ENCODE assay signal across 8 mouse cellular contexts in the genomic region with DNA sequence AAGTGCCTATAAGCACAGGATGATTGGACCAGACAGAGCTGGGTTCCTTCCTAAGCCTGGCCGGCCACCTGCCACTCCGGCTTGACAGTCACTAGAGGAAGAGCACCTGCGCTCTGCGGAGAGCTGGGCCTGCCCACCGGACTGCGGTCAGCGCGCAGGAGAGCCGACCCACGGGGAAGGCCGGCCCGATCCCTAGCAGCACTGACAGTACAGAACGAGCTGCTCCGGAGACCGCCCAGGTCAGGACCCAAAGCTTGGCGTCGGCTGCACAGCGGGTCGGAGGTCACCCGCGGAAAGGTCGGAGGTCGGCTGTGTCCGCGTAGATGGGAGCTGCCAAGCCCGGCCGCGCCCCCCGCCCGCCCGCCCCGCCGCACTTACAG. TPM values are rescaled to one million over a fixed set of nuclear protein-coding genes. Genes with fewer than 3 reads are reported as not detected.
DNase-seq lines count a peak whose midpoint lies in the region; ATAC-seq lines count a peak whose summit lies in the region.

No protein-coding gene starts in this region.

- H3K4me3 ChIP-seq in embryonic facial prominence, embryonic 10.5 days = peak overlapping the region; percentile 94
- H3K4me3 ChIP-seq in heart, embryonic 14.5 days (ENCODE audit: control insufficient read depth in 1 of 2, insufficient read depth in 1 of 2, low read depth in 1 of 2, low read length in 2 of 2) = peak overlapping the region; percentile 70 to 78

- H3K27me3 ChIP-seq in embryonic facial prominence, embryonic 10.5 days (replicated peaks; ENCODE audit: low read depth, poor library complexity, severe bottlenecking) = no peaks in the 10 kb centered on the region
- H3K27me3 ChIP-seq in heart, embryonic 14.5 days (ENCODE audit: control insufficient read depth, insufficient read depth, low read length) = no peaks in the 10 kb centered on the region

- H3K27ac ChIP-seq in embryonic facial prominence, embryonic 10.5 days (replicated peaks) = peak overlapping the region; percentile 86
- H3K27ac ChIP-seq in heart, embryonic 14.5 days (replicated peaks in 1 of 2; ENCODE audit: control insufficient read depth in 1 of 2, insufficient read depth in 1 of 2, low read depth in 2 of 2, low read length in 2 of 2) = peak overlapping the region in 1 of 2 experiments; percentile 64; a peak in 2 of 4 replicates

- under 1% methylated on average over 33 of the region's 33 CpGs for WGBS in embryonic facial prominence, embryonic 10.5 days
- under 1% methylated on average over 27 of the region's 33 CpGs for WGBS in heart, embryonic 14.5 days

- H3K36me3 ChIP-seq in embryonic facial prominence, embryonic 10.5 days (replicated peaks) = peaks cover 5% of the 10 kb centered on the region; the same call in 1 of the 2 replicates
- H3K36me3 ChIP-seq in heart, embryonic 14.5 days (ENCODE audit: control insufficient read depth, insufficient read depth, low read length) = no peaks in the 10 kb centered on the region

- H3K4me1 ChIP-seq in embryonic facial prominence, embryonic 10.5 days = peaks cover 24% of the 10 kb centered on the region
- peaks cover 8 to 14% of the 10 kb centered on the region in 2 experiments for H3K4me1 ChIP-seq in heart, embryonic 14.5 days (ENCODE audit: control insufficient read depth in 2 of 2, insufficient read depth in 2 of 2, low read length in 2 of 2)

- peak overlapping the region; percentile 80 for H3K9ac ChIP-seq in heart, embryonic 14.5 days (ENCODE audit: low read length)

- ATAC-seq in heart, embryonic 14.5 days (ENCODE audit: insufficient number of reproducible peaks, insufficient read depth, low FRiP score, low read depth) = peak; percentile 44; the same call in 1 of the 2 replicates

- no peaks in the 10 kb centered on the region for H3K9me3 ChIP-seq in embryonic facial prominence, embryonic 10.5 days
- H3K9me3 ChIP-seq in heart, embryonic 14.5 days (ENCODE audit: control insufficient read depth, low read length) = no peaks in the 10 kb centered on the region

- peak; percentile 59 for DNase-seq in CD4-positive, CD25-positive, alpha-beta regulatory T cell, adult 2 months (ENCODE audit: low read depth, low spot score)
- peak; percentile 25 for DNase-seq in R1 (ENCODE audit: low read depth, low spot score)
- no peak for DNase-seq in embryonic facial prominence, embryonic 10.5 days (ENCODE audit: low spot score)
- DNase-seq in kidney, postnatal 10 days = peak; percentile 74
- peak; percentile 21 for DNase-seq in lung, postnatal 36 days
- peak; percentile 57 to 58 for DNase-seq in right cerebral cortex, postnatal 10 days (ENCODE audit: low spot score in 2 of 2)
- DNase-seq in left cerebral cortex, adult 8-10 months (ENCODE audit: low spot score in 2 of 2) = no peak

- peak overlapping the region; percentile 97 for H3K4me2 ChIP-seq in heart, embryonic 14.5 days (ENCODE audit: low read length)

RNA-seq across cellular contexts. Expression of a gene that starts 0.4 kb away (rescaled TPM):
- polyA plus RNA-seq in embryonic facial prominence, embryonic 10.5 days (2016; fragmentation: Nextera tagmentation; extraction: Ambion mirVana) = 8.1 and 10.2 TPM in 2 replicates
- polyA plus RNA-seq in heart, embryonic 14.5 days (2014; fragmentation: Nextera tagmentation; extraction: Ambion mirVana) = 15.4 and 19.0 TPM in 2 replicates
- 10 to 100 TPM; 84.2 to 91.1 (median 87.7) TPM for total RNA-seq in left cerebral cortex, adult 8-10 months (2022)

RNA-seq across cellular contexts. Expression of a gene that starts 59.1 kb away (rescaled TPM):
- polyA plus RNA-seq in embryonic facial prominence, embryonic 10.5 days (2016; fragmentation: Nextera tagmentation; extraction: Ambion mirVana) = 32.1 and 35.3 TPM in 2 replicates
- 8.4 and 8.6 TPM in 2 replicates for polyA plus RNA-seq in heart, embryonic 14.5 days (2014; fragmentation: Nextera tagmentation; extraction: Ambion mirVana)
- 10 to 100 TPM; 17.5 to 20.3 (median 19.2) TPM for total RNA-seq in left cerebral cortex, adult 8-10 months (2022)

Comparison
In these comparisons a context has a peak if more than half of its experiments do, and no peak if none do; other contexts are left out.
1. DNase-seq: peak in CD4-positive, CD25-positive, alpha-beta regulatory T cell, adult 2 months (single experiment), R1 (single experiment), kidney, postnatal 10 days (single experiment), lung, postnatal 36 days (single experiment) and right cerebral cortex, postnatal 10 days (2 of 2); none in embryonic facial prominence, embryonic 10.5 days (single experiment) and left cerebral cortex, adult 8-10 months (0 of 2).